Mouse (Mus musculus) forebrain, embryonic 15.5 days (tissue): ENCODE data around the gene Fgfr2. TPM values are rescaled to one million over a fixed set of nuclear protein-coding genes. Genes with fewer than 3 reads are reported as not detected.
A peak's percentile ranks its signal among the peaks of the same experiment; 100 is the strongest.
"Not testable (repeated sequence)": the region's sequence is repeated elsewhere in the genome, so short reads cannot be mapped to it uniquely, and the experiment has no call there.

Experiments used
- ATAC-seq: fragments of 200-750 bp; cut with Nextera tagmentation; replicated peaks from 2 replicates; pipeline ENCODE4 v1.8.0; 2017; ENCODE audit warnings: mild to moderate bottlenecking, moderate TSS enrichment, moderate library complexity
- H3K27ac ChIP-seq: fragments of 300-500 bp; sonication (generic); replicated peaks from 2 replicates; pipeline ENCODE4 v1.5.1; 2015; ENCODE audit warnings: mild to moderate bottlenecking, inconsistent platforms
- H3K27me3 ChIP-seq: fragments of 300-500 bp; sonication (generic); 2 replicates; pipeline ENCODE4 v1.6.1; 2015; ENCODE audit warnings: inconsistent platforms
- H3K36me3 ChIP-seq: fragments of 300-500 bp; sonication (generic); 2 replicates; pipeline ENCODE4 v1.6.1; 2015; ENCODE audit warnings: mild to moderate bottlenecking, inconsistent platforms
- H3K4me1 ChIP-seq: fragments of 300-500 bp; sonication (generic); 2 replicates; pipeline ENCODE4 v1.6.1; 2015; ENCODE audit warnings: inconsistent platforms
- H3K4me2 ChIP-seq: fragments of 300-500 bp; sonication (generic); replicated peaks from 2 replicates; pipeline ENCODE4 v1.6.1; 2015; ENCODE audit warnings: mild to moderate bottlenecking, inconsistent platforms
- H3K4me3 ChIP-seq: fragments of 300-500 bp; sonication (generic); 2 replicates; pipeline ENCODE4 v1.5.1; 2015; ENCODE audit warnings: mild to moderate bottlenecking, inconsistent platforms
- H3K9ac ChIP-seq: fragments of 300-500 bp; sonication (generic); replicated peaks from 2 replicates; pipeline ENCODE4 v1.6.1; 2015; ENCODE audit warnings: mild to moderate bottlenecking, inconsistent platforms
- H3K9me3 ChIP-seq: fragments of 300-500 bp; sonication (generic); 2 replicates; pipeline ENCODE4 v1.6.1; 2016; ENCODE audit warnings: inconsistent platforms
- WGBS: fragments of 180-500 bp; shearing (Covaris S2); methylation state at CpG from one replicate; pipeline ENCODE4 v1.1.7; 2015; ENCODE audit warnings: mixed read lengths; 5-methylcytosine and 5-hydroxymethylcytosine counted together
- polyA plus RNA-seq: library from polyadenylated mRNA; unstranded; fragments of >200 nt; fragmentation: Nextera tagmentation; extraction: Ambion mirVana; gene quantifications from 2 replicates; pipeline ENCODE4 v1.2.1, GENCODE M21; 2015

The Fgfr2 gene
- polyA plus RNA-seq, 1 experiment from 2014 or later, result 48.1 TPM

DNA sequence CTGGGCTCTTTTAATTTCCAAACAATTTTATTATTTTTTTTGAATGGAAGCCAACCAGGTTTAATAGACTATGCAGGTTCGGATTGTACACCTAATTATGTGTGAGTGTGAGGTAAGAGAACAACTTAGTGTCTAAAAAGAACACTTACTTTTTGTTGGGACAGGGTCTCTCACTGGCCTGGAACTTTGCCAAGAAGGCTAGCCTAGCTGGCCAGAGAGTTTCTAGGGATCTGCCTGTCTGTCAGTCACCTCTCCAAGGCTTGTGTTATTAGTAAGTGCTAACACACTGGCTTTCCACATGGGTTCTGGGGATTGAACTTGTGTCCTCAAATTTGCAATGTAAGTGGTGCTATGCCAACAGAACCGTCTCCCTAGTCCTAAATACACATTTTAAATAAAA, 2719.8 kb downstream of the Fgfr2 start:
- H3K4me1 ChIP-seq, result no peaks in the 10 kb centered on the region
- no peak overlapping the region for H3K9ac ChIP-seq
- no peak overlapping the region for H3K4me2 ChIP-seq
- no peak overlapping the region for H3K27ac ChIP-seq
- no peaks in the 10 kb centered on the region for H3K27me3 ChIP-seq
- ATAC-seq, result no peak
- H3K9me3 ChIP-seq, result no peaks in the 10 kb centered on the region
- no peaks in the 10 kb centered on the region for H3K36me3 ChIP-seq
- no peak overlapping the region for H3K4me3 ChIP-seq
- WGBS, result 51% methylated on average over 2 of the region's 2 CpGs

GRCm38 (mm10) chr7:130394697-130395096, 2728.5 kb downstream of the Fgfr2 start:
- H3K4me2 ChIP-seq, result no peak overlapping the region
- WGBS, result 92% methylated on average over 2 of the region's 2 CpGs
- ATAC-seq, result no peak
- no peak overlapping the region for H3K4me3 ChIP-seq
- H3K4me1 ChIP-seq, result no peaks in the 10 kb centered on the region
- peaks cover 7% of the 10 kb centered on the region; the same call in 1 of the 2 replicates for H3K36me3 ChIP-seq
- H3K27me3 ChIP-seq, result no peaks in the 10 kb centered on the region
- H3K9me3 ChIP-seq, result no peaks in the 10 kb centered on the region
- no peak overlapping the region for H3K9ac ChIP-seq
- H3K27ac ChIP-seq, result no peak overlapping the region

DNA sequence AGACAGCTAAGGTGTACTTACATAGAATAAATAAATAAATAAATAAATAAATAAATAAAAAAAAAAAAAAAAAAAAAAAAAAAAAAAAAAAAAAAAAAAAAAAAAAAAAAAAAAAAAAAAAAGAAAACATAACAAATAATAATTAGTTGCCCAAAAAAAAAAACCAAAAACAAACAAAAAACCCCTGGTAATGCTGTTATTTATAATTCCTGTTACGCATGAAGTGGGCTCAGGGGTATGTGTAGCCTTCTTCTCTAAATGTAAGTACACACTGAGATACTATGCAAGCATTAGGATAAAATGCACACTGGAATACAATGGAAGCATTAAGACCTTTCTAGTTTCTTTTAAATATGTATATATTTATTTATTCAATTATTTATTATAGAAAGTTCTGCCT, 2733.1 kb downstream of the Fgfr2 start:
- H3K36me3 ChIP-seq, H3K27me3 ChIP-seq, ATAC-seq, H3K9me3 ChIP-seq, H3K4me2 ChIP-seq, H3K9ac ChIP-seq, H3K4me3 ChIP-seq, H3K27ac ChIP-seq: not testable (repeated sequence)
- H3K4me1 ChIP-seq, result peaks cover 22% of the 10 kb centered on the region
- WGBS, result 95% methylated on average over 1 of the region's 1 CpGs

DNA sequence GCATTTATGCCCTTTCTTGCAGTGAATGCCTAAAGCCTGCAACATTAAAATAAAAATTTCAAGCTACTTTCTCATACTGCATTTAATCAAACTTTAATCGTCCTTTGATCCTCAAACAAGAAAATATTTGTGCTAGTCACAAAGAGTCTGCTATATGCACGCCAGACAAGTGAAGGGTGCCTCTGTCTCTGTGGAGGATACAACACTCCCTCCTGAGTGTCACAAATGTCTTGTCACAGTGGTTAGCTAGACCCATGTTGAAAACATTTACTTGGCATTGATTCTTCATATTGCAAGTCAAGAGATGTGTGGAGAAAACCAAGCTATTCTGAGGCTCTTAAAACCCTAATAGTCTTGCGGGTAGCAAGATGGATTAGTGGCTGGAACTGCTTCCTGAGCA, 2736.8 kb downstream of the Fgfr2 start:
- Histone ChIP-seq H3K36me3 (no peaks in the 10 kb centered on the region), H3K4me2 (no peak overlapping the region), H3K9ac (no peak overlapping the region), H3K4me3 (no peak overlapping the region), H3K27ac (peak overlapping the region; percentile 46), H3K9me3 (no peaks in the 10 kb centered on the region), H3K4me1 (peaks cover 31% of the 10 kb centered on the region), H3K27me3 (no peaks in the 10 kb centered on the region)
- ATAC-seq, result no peak
- 23% methylated on average over 3 of the region's 3 CpGs for WGBS

- Histone ChIP-seq H3K9ac (no peak overlapping the region), H3K4me1 (peaks cover 36% of the 10 kb centered on the region), H3K9me3 (no peaks in the 10 kb centered on the region), H3K4me3 (no peak overlapping the region), H3K36me3 (no peaks in the 10 kb centered on the region), H3K4me2 (no peak overlapping the region), H3K27me3 (no peaks in the 10 kb centered on the region), H3K27ac (peak overlapping the region; percentile 20; the same call in 1 of the 2 replicates)
- WGBS, result 31% methylated on average over 8 of the region's 8 CpGs
- ATAC-seq, result 0 out of 2 replicates have a peak, but pooled peaks have one; percentile 36
These were observed 2737.3 kb downstream of the Fgfr2 start for GRCm38 (mm10) chr7:130385732-130386294.

DNA sequence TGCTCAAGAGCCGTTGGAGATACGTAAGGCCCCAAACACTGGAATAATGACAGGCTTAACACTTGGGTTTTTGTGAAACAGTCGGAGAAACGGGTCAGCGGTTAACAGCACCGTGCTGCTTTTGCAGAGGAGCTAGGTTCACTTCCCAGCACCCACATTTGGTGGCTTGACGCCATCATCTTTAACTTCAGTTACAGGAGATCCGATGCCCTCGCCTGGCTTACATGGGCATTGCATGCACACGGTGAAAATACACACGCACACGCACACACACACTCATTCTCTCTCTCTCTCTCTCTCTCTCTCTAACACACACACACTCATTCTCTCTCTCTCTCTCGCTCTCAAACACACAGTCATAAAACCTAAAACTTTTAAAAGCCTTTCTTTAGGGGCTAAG, 2741.0 kb downstream of the Fgfr2 start:
- H3K27me3 ChIP-seq, result no peaks in the 10 kb centered on the region
- no peak overlapping the region for H3K4me3 ChIP-seq
- H3K9me3 ChIP-seq, result no peaks in the 10 kb centered on the region
- H3K4me1 ChIP-seq, result peaks cover 38% of the 10 kb centered on the region
- H3K9ac ChIP-seq, result no peak overlapping the region
- WGBS, result 68% methylated on average over 13 of the region's 13 CpGs
- H3K36me3 ChIP-seq, result no peaks in the 10 kb centered on the region
- no peak overlapping the region for H3K4me2 ChIP-seq
- peak overlapping the region; percentile 74 for H3K27ac ChIP-seq
- ATAC-seq, result no peak; the same call in 1 of the 2 replicates

DNA sequence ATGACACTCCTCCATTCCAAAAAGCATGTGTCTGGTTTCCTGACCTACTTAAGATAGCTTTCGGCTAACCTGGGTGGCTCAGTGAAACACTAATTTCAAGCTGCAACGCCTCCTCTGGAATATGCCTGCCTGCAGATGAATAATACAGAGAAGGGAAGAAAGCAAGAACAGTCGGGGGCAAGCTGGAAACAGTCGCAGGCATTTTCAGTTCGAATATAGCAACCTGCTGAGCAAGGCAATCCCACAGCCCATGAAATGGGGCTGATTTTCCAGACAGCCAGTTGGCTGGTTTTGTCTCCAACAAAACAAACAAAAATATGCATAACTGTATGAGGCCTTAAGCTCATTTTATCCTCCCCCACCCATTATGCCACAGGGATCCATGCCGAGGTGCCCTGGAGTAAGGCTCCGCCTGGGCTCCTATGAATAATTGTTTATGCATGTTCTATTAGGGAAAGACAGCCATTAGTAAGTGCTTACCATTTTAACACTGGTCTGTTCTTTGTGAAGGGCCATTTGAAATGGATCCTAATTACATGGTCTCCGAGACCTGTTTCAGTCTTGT, 2741.7 kb downstream of the Fgfr2 start:
- no peak overlapping the region for H3K9ac ChIP-seq
- no peaks in the 10 kb centered on the region for H3K9me3 ChIP-seq
- no peak overlapping the region for H3K4me2 ChIP-seq
- no peak overlapping the region for H3K4me3 ChIP-seq
- 13% methylated on average over 8 of the region's 8 CpGs for WGBS
- peak; percentile 82 for ATAC-seq
- peaks cover 31% of the 10 kb centered on the region for H3K4me1 ChIP-seq
- H3K27me3 ChIP-seq, result no peaks in the 10 kb centered on the region
- H3K36me3 ChIP-seq, result no peaks in the 10 kb centered on the region
- H3K27ac ChIP-seq, result peak overlapping the region; percentile 74

- Histone ChIP-seq H3K9me3 (no peaks in the 10 kb centered on the region), H3K36me3 (no peaks in the 10 kb centered on the region), H3K27ac (peak overlapping the region; percentile 74), H3K27me3 (no peaks in the 10 kb centered on the region), H3K4me3 (no peak overlapping the region), H3K4me1 (peaks cover 25% of the 10 kb centered on the region), H3K4me2 (no peak overlapping the region), H3K9ac (no peak overlapping the region)
- ATAC-seq, result 0 out of 2 replicates have a peak, but pooled peaks have one; percentile 15
- WGBS, result 71% methylated on average over 8 of the region's 8 CpGs
These were observed 2742.3 kb downstream of the Fgfr2 start for GRCm38 (mm10) chr7:130380769-130381355.

GRCm38 (mm10) chr7:130380367-130380766, 2742.8 kb downstream of the Fgfr2 start:
- no peak overlapping the region; the same call in 1 of the 2 replicates for H3K27ac ChIP-seq
- H3K4me3 ChIP-seq, result no peak overlapping the region
- WGBS, result 93% methylated on average over 7 of the region's 7 CpGs
- H3K36me3 ChIP-seq, result no peaks in the 10 kb centered on the region
- no peak for ATAC-seq
- peaks cover 20% of the 10 kb centered on the region for H3K4me1 ChIP-seq
- H3K4me2 ChIP-seq, result no peak overlapping the region
- H3K9ac ChIP-seq, result no peak overlapping the region
- H3K27me3 ChIP-seq, result no peaks in the 10 kb centered on the region
- H3K9me3 ChIP-seq, result no peaks in the 10 kb centered on the region

GRCm38 (mm10) chr7:130379886-130380285, 2743.3 kb downstream of the Fgfr2 start:
- no peak overlapping the region for H3K4me2 ChIP-seq
- H3K36me3 ChIP-seq, result no peaks in the 10 kb centered on the region
- no peak overlapping the region for H3K27ac ChIP-seq
- no peak for ATAC-seq
- H3K9ac ChIP-seq, result no peak overlapping the region
- H3K27me3 ChIP-seq, result no peaks in the 10 kb centered on the region
- H3K4me3 ChIP-seq, result no peak overlapping the region
- H3K9me3 ChIP-seq, result no peaks in the 10 kb centered on the region
- H3K4me1 ChIP-seq, result peaks cover 17% of the 10 kb centered on the region
- WGBS, result 87% methylated on average over 5 of the region's 5 CpGs

GRCm38 (mm10) chr7:130378308-130378707, 2744.8 kb downstream of the Fgfr2 start:
- 87% methylated on average over 3 of the region's 3 CpGs for WGBS
- peaks cover 17% of the 10 kb centered on the region for H3K4me1 ChIP-seq

DNA sequence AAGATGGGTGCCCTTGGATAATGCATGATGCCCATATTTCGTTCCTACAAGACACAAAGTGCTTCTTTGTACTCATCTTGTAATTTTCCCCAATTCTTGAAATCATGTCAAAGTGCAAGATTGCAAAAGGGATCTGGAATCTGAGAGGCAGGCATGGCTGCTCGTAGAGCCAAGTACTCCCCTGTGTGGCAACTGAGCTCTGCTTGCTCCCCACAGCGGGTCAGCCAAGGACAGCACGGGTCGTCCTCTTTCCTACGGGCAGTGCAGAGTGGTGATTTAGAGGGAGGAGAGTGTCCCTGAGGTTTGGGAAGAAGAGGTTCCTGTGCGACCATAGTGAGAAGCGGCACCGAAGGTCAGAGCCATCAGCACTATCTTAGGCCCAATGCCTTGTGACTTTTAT, 2748.8 kb downstream of the Fgfr2 start:
- no peak overlapping the region for H3K27ac ChIP-seq
- WGBS, result 91% methylated on average over 9 of the region's 9 CpGs
- H3K4me1 ChIP-seq, result peaks cover 9% of the 10 kb centered on the region
- no peak overlapping the region for H3K4me2 ChIP-seq
- no peaks in the 10 kb centered on the region for H3K9me3 ChIP-seq
- no peaks in the 10 kb centered on the region; the same call in 1 of the 2 replicates for H3K27me3 ChIP-seq
- no peak for ATAC-seq
- no peak overlapping the region for H3K9ac ChIP-seq
- no peak overlapping the region for H3K4me3 ChIP-seq
- no peaks in the 10 kb centered on the region for H3K36me3 ChIP-seq

More at GRCm38 (mm10) chr7:130378308-130378707, 2744.8 kb downstream of the Fgfr2 start:
- H3K4me3 ChIP-seq, result no peak overlapping the region
- no peaks in the 10 kb centered on the region for H3K36me3 ChIP-seq
- no peaks in the 10 kb centered on the region for H3K27me3 ChIP-seq
- no peak for ATAC-seq
- no peak overlapping the region for H3K4me2 ChIP-seq
- no peaks in the 10 kb centered on the region for H3K9me3 ChIP-seq
- H3K9ac ChIP-seq, result no peak overlapping the region
- no peak overlapping the region for H3K27ac ChIP-seq
